Mouse (Mus musculus): ENCODE results near the gene Telo2.
"Not testable (repeated sequence)": the region's sequence is repeated elsewhere in the genome, so short reads cannot be mapped to it uniquely, and the experiment has no call there.

Telo2 gene

GRCm38 (mm10) chr17:25115664-25116432, at the start of gene Telo2:
Gene Telo2, minus strand, starts transcription at chr17:25115967.
- peak; percentile 96 to 97 for DNase-seq

GRCm38 (mm10) chr17:25164770-25165169, 49.0 kb upstream of the Telo2 start:
- no peak for DNase-seq

DNA sequence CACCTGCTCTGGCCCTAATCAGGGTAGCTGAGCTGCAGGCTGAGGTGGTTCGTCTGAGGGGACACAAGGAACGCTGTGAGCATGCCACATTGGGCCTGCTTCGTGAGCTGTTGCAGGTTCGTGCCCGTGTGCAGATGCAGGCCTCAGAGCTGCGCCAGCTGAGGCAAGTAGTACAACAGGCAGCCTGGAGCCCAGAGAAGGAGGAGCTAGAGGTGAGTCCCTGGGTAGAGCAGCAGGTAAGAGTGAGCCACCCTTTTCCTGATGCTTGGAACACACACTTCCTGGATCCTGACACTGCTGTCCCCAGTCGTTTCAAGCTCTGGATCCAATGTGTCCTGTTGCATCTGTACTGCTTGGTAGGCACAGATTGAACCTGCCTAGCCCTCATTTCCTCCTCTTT, 47.6 kb upstream of the Telo2 start:
- no peak for DNase-seq

- DNase-seq: no peak
Observed at GRCm38 (mm10) chr17:25162161-25162560, 46.4 kb upstream of the Telo2 start, which contains the start of gene Ccdc154. Gene Ccdc154, plus strand, starts transcription at chr17:25162461.

DNA sequence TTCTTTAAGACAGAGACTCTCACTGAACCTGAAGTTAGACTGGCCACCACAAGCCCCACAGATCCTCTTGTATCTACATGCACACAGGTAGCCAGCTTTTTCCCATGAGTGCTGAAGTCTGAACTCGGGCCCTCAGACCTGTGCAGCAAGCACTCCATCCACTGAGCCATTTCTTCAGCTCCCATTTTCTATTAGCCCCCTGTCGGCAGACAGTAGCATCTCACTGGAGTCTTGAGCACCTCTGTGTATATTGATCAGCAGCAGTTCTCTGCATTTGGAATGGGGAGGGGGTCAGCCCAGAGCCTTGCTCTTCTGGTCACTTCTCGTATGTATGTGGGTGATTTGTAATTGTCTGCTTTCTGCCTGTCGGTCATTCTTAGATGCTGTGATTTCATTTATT, 24.2 kb upstream of the Telo2 start:
- no peak for DNase-seq

DNA sequence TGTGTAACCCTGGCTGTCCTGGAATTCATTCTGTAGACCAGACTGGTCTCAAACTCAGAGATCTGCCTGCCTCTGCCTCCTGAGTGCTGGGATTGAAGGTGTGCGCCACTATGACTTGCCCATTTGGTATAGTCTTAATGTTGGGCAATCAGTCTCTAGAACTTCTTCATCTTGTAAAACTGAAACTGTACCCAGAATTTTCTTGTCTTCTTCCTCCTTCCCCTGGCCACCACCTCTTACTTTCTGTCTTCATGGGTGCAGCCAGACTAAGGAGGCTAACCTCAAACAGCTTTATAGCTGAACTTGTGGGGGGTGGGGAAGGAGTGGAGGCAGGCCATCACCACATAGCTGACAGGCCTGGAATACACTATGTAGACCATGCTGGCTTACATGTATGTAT, 23.0 kb upstream of the Telo2 start:
- DNase-seq: no peak

DNA sequence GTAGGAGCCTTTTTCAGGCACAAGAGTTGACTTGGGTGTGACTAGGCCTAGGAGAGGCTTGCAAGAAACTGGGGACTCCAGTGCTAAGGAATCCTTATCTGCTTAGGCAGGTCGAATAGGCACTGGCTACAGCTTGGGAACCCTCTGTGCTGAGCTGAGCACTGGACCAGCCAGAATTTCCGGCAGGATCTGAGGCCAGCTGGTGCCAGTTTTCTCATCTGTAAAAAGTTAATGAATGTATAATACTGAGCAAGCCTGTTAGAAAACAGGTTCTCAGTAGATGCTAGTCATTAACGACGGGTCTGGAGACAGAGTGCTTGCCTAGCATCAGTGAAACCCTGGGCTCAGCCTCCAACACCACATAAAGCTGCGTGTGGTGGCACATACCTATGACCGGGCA, 19.9 kb upstream of the Telo2 start:
- DNase-seq: peak; percentile 39 to 71

- peak; percentile 97 to 98 for DNase-seq
Observed at GRCm38 (mm10) chr17:25133275-25133698, 17.5 kb upstream of the Telo2 start, which contains the start of gene Clcn7. Gene Clcn7, plus strand, starts transcription at chr17:25133391.

GRCm38 (mm10) chr17:25130060-25130459, 14.3 kb upstream of the Telo2 start:
- DNase-seq: no peak

- DNase-seq: no peak
Observed at GRCm38 (mm10) chr17:25127681-25128080, 11.9 kb upstream of the Telo2 start.

GRCm38 (mm10) chr17:25127079-25127478, 11.3 kb upstream of the Telo2 start:
- no peak for DNase-seq

DNA sequence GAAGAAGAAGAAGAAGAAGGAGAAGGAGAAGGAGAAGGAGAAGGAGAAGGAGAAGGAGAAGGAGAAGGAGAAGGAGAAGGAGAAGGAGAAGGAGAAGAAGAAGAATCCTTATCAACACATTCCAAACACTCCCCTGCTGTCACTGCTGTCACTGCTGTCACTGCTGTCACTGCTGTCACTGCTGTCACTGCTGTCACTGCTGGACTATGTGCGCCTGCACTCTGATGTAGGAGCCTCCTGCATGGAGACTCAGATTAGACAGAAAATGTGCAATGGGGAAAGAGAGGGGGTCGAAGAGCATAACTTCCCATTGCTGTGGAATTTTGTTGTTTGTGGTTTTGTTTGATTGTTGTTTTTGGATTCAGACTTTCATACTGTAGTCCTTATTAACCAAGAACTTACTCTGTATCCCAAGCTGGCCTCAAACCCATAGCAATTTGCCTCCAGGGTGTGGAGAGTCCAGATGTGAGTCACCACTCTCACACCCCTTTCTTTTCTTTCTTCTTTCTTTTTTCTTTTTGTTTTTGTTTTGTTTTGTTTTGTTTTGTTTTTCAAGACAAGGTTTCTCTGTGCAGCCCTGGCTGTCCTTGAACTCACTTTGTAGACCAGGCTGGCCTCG, 9.8 kb upstream of the Telo2 start:
- not testable (repeated sequence) for DNase-seq

DNA sequence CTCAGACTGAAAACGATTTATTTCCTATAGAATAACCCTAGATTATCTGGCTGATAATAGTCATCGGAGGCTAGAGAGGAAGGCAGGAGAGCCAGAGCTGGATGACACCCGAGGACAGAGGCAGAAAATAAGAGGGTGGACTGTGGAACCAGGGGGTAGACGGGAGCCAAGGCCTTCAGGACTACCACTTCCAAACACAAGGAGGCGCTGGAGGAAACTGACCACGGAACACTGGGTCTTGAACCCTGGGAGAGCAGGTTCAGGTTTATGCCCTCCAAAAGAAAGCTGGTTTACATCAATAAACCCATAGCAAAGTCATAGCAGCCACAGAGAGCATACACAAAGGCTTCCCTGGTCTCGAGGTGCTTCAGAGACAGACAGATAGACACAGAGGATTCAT, 8.2 kb upstream of the Telo2 start:
- DNase-seq: peak in 1 of 2 experiments; percentile 36

DNA sequence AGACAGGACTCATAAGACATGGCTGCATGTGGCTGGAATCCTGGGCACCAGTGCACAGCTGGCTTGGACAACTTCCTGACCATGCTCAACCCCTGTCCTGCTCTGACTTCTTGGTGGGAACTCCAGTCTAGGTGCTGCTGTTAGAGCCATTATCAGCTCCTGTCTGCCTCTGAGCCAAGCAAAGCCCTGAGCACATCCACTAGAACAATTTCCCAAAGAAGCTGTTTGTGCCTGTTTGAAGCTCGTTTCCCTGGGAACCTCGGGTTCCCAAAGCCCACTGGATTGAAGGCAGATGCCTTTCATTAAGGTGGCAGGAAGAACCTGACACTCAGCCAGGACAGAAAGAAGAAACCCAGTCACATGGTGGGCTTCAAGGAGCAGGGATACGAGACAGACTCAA, 4.6 kb upstream of the Telo2 start, which contains the start of gene Ptx4:
TSS of gene Ptx4 (plus strand) at position 355 of the 400 bp plus-strand sequence.
- no peak for DNase-seq

GRCm38 (mm10) chr17:25117263-25117662, 1.5 kb upstream of the Telo2 start:
- no peak for DNase-seq

GRCm38 (mm10) chr17:25114908-25115645, 690 bp downstream of the Telo2 start:
- peak; percentile 39 to 58 for DNase-seq

- DNase-seq: no peak
Observed at GRCm38 (mm10) chr17:25112423-25112810, 3.4 kb downstream of the Telo2 start.

DNA sequence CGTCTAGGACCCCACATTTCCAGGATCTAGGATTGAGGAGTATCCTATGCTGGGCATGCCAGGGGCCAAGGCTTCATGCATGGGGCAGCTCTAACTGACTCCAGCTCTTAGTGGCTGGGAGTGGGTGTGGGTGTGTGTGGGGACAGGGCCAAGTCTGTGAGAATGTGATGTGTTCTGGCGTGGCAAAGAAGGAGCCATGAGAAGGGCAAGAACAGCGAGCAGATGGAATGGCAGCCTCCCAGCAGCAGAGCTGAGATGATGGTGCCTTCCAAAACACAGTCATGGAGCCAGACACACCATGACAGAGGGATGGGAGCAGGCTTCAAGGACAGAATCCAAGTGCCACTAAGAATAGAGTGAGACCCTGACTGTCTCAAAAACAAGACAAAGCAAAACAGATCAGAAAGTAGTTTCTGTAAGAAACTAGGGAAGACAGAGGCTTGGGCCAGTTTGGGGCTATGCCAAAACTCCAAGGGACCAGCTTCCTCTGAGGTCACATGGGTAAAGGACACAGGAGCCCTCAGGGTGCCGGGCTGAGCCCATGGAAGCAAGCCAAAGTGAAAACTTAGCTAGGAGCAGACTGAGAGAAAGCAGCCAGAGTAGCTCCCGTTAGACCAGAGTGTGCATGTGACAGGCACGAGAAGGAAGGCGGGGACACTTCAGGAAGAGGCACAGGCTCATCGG, 3.9 kb downstream of the Telo2 start:
- peak; percentile 78 to 86 for DNase-seq

DNA sequence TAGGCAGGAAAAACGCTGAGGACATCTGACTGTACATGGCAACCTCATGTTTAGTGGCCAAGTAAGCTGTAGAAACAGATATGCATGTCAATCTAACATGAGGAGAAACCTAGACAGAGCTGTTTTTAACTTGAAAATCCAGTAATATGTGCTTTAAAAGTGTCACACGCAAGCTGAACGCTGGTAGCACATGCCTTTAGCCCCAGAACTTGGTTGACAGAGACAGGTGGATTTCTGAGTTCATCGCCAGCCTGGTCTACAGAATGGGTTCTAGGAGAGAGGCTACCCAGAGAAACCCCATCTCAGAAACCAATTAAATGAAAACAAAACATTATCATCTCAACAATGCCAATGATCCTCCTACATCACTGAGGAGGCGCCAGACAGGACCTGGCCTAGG, 4.5 kb downstream of the Telo2 start:
- no peak for DNase-seq

- no peak for DNase-seq
Observed at GRCm38 (mm10) chr17:25110590-25110989, 5.2 kb downstream of the Telo2 start.

DNA sequence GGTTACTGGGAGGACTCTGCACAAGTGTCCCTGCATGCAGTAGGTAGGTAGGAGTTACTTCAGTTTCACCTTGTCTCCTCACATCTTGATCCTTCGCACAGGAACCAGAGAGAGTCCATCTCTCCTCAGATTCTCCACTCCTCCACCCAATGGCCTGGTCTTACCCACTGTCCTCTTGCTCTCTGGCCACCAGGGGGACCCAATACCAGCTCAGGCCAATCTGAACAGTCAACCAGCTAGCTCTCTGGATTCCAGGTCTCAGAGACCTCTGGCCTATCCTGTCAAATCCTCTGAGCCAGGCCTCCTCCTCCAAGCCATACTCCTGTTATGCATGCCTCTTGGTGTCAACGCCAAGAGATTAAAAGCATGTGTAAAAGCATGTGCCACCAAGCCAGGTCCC, 6.2 kb downstream of the Telo2 start:
- DNase-seq: peak; percentile 75 to 76

DNA sequence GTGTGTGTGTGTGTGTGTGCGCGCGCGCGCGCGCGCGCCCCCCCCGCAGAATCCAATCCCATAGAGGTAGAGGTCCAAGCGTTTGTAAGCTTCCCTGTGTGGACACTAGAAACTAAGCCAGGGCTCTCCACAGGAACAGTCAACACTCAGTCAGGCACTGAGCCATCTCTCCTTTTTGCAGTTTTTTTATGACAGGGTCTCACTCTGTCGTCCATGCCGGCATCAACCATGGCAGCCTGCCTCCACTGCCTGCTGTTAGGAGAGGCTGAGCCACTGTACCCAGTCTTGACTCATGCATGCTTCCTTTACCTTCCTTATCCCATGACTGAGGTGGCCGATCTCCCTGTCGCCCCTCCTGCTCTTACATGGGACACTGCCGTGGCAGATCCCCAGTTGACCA, 8.0 kb downstream of the Telo2 start:
- DNase-seq: no peak

DNA sequence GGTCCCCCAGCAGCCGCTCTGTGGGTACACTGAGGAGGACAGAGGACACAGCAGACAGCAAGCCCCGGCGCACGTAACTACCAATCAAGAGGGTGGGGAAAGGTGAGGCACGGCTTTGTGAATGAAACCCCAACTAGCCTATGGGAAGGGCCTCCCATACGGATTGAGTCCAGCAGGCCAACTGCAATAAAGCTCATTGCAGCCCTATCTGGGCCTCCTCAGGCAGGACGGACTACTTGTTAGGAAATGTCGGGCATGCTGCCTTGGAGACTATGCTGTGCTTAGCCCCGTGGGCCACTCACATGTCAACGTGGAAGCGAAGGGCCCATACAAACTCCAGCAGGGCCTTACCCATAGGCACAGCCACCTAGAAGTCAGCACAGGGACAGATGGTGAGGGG, 14.4 kb downstream of the Telo2 start:
- DNase-seq: no peak
